8 mouse cellular contexts compared by ENCODE assay signal in genomic region chr1:24367570-24368517, GRCm38 (mm10).
DNase-seq lines count a peak whose midpoint lies in the region; ATAC-seq lines count a peak whose summit lies in the region.

No protein-coding gene starts in this region.

- no peak overlapping the region for H3K27ac ChIP-seq in heart, embryonic 13.5 days (replicated peaks)
- H3K27ac ChIP-seq in heart, embryonic 11.5 days (ENCODE audit: low read depth, low read length): no peak overlapping the region
- no peak overlapping the region for H3K27ac ChIP-seq in embryonic facial prominence, embryonic 15.5 days (replicated peaks)

- H3K9ac ChIP-seq in heart, embryonic 13.5 days: no peak overlapping the region
- no peak overlapping the region for H3K9ac ChIP-seq in heart, embryonic 11.5 days (ENCODE audit: low read depth, low read length)
- no peak overlapping the region for H3K9ac ChIP-seq in embryonic facial prominence, embryonic 15.5 days

- no peaks in the 10 kb centered on the region for H3K36me3 ChIP-seq in heart, embryonic 13.5 days
- no peaks in the 10 kb centered on the region for H3K36me3 ChIP-seq in heart, embryonic 11.5 days (ENCODE audit: control insufficient read depth, insufficient read depth, low read length)
- H3K36me3 ChIP-seq in embryonic facial prominence, embryonic 15.5 days: no peaks in the 10 kb centered on the region

- WGBS in heart, embryonic 13.5 days: 46% methylated on average over 19 of the region's 19 CpGs
- 48% methylated on average over 19 of the region's 19 CpGs for WGBS in heart, embryonic 11.5 days (ENCODE audit: insufficient replicate concordance)
- WGBS in embryonic facial prominence, embryonic 15.5 days: 46% methylated on average over 19 of the region's 19 CpGs

- no peaks in the 10 kb centered on the region for H3K9me3 ChIP-seq in heart, embryonic 13.5 days
- no peaks in the 10 kb centered on the region for H3K9me3 ChIP-seq in heart, embryonic 11.5 days (replicated peaks; ENCODE audit: control insufficient read depth, low read length)
- H3K9me3 ChIP-seq in embryonic facial prominence, embryonic 15.5 days (replicated peaks): no peaks in the 10 kb centered on the region

- H3K4me3 ChIP-seq in heart, embryonic 13.5 days: no peak overlapping the region
- no peak overlapping the region for H3K4me3 ChIP-seq in heart, embryonic 11.5 days (ENCODE audit: low read depth, low read length)
- no peak overlapping the region for H3K4me3 ChIP-seq in embryonic facial prominence, embryonic 15.5 days (replicated peaks)

- H3K27me3 ChIP-seq in heart, embryonic 13.5 days (replicated peaks): no peaks in the 10 kb centered on the region
- no peaks in the 10 kb centered on the region for H3K27me3 ChIP-seq in heart, embryonic 11.5 days (ENCODE audit: control insufficient read depth, insufficient read depth, low read length)
- H3K27me3 ChIP-seq in embryonic facial prominence, embryonic 15.5 days: no peaks in the 10 kb centered on the region

- H3K4me2 ChIP-seq in heart, embryonic 13.5 days: peak overlapping the region; percentile 47
- H3K4me2 ChIP-seq in heart, embryonic 11.5 days: no peak overlapping the region
- H3K4me2 ChIP-seq in embryonic facial prominence, embryonic 15.5 days (replicated peaks): peak overlapping the region; percentile 24; the same call in 1 of the 2 replicates

- H3K4me1 ChIP-seq in heart, embryonic 13.5 days: no peaks in the 10 kb centered on the region
- no peaks in the 10 kb centered on the region for H3K4me1 ChIP-seq in heart, embryonic 11.5 days (ENCODE audit: control insufficient read depth, insufficient read depth, low read length)
- H3K4me1 ChIP-seq in embryonic facial prominence, embryonic 15.5 days: no peaks in the 10 kb centered on the region

- peak; percentile 18 for DNase-seq in urinary bladder, postnatal 25 days (ENCODE audit: low spot score)
- no peak for DNase-seq in urinary bladder, postnatal 10 days (ENCODE audit: low spot score)
- peak; percentile 56 for DNase-seq in kidney, postnatal 10 days
- peak; percentile 27 for DNase-seq in neural tube, embryonic 10.5 days (ENCODE audit: extremely low spot score, low spot score)
- DNase-seq in natural killer cell, adult 2 months (ENCODE audit: low spot score in 2 of 2): no peak

- no peak for ATAC-seq in heart, embryonic 13.5 days (ENCODE audit: extremely low read depth, insufficient number of reproducible peaks, low FRiP score, low TSS enrichment)
- ATAC-seq in heart, embryonic 11.5 days (replicated peaks; ENCODE audit: insufficient number of reproducible peaks, low FRiP score, low TSS enrichment): no peak
- ATAC-seq in embryonic facial prominence, embryonic 15.5 days (ENCODE audit: insufficient number of reproducible peaks, low FRiP score, low TSS enrichment, low read depth): no peak

Comparison
In these comparisons a context has a peak if more than half of its experiments do, and no peak if none do; other contexts are left out.
1. DNase-seq: peak in urinary bladder, postnatal 25 days (single experiment), kidney, postnatal 10 days (single experiment) and neural tube, embryonic 10.5 days (single experiment); none in urinary bladder, postnatal 10 days (single experiment) and natural killer cell, adult 2 months (0 of 2).